Comparison of ENCODE assay signal across 7 mouse cellular contexts in the genomic region with DNA sequence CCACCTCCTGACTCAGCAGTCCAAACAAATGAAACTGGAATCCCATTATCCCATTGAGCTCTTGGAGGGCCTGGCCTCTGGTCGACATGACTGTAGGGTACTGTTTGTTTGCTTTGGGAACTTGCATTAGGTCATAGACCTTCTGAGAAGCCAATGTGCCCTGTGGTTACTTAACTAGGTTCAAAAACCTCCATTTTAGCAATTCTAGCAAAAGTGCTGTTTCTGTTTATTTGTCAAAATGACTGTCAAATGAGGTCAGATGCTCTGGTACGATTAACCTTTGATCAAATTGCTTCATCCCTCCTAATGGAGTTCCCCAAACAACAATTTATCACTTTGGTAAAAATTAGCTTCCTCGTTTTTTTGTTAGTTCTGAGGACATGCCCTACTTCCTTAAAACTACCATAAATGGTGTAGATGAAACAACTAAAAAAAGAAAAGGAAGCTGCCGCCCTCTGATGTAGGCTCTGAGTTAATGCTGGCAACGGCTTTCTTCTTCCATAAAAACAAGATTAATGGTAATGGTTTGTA. TPM values are rescaled to one million over a fixed set of nuclear protein-coding genes. Genes with fewer than 3 reads are reported as not detected.
DNase-seq lines count a peak whose midpoint lies in the region; ATAC-seq and TF ChIP-seq lines count a peak whose summit lies in the region.

No protein-coding gene starts in this region.

- DNase-seq in thymus, adult 2 months, result peak; percentile 30
- no peak for DNase-seq in thymus, postnatal 4 days
- peak; percentile 70 for DNase-seq in yolk sac, embryonic 10.5 days (ENCODE audit: low spot score)
- no peak for DNase-seq in gastrocnemius, adult 18-20 months (ENCODE audit: low spot score)
- no peak for DNase-seq in layer of hippocampus, postnatal 14 days (ENCODE audit: low spot score in 2 of 2)

- H3K9ac ChIP-seq in heart, embryonic 15.5 days, result no peak overlapping the region
- H3K9ac ChIP-seq in liver, embryonic 15.5 days, result peak overlapping the region; percentile 67

- H3K9me3 ChIP-seq in heart, embryonic 15.5 days (replicated peaks), result no peaks in the 10 kb centered on the region
- H3K9me3 ChIP-seq in liver, embryonic 15.5 days (replicated peaks), result no peaks in the 10 kb centered on the region

- no peak for TF ChIP-seq POLR2A in thymus, adult 2 months (IDR thresholded peaks at IDR 0.05; ENCODE audit: control insufficient read depth, extremely low read depth, insufficient read depth, low read length, poor library complexity)

- ATAC-seq in heart, embryonic 15.5 days (replicated peaks; ENCODE audit: insufficient number of reproducible peaks, insufficient read depth, low FRiP score, low read depth), result no peak
- no peak for ATAC-seq in liver, embryonic 15.5 days (ENCODE audit: insufficient read depth)

- H3K4me3 ChIP-seq in thymus, adult 2 months (ENCODE audit: control insufficient read depth, insufficient read depth, low read length), result no peak overlapping the region
- H3K4me3 ChIP-seq in heart, embryonic 15.5 days, result no peak overlapping the region
- peak overlapping the region; percentile 88 for H3K4me3 ChIP-seq in liver, embryonic 15.5 days (replicated peaks)

- no peaks in the 10 kb centered on the region for H3K27me3 ChIP-seq in thymus, adult 2 months (ENCODE audit: control insufficient read depth, insufficient read depth, low read length)
- no peaks in the 10 kb centered on the region for H3K27me3 ChIP-seq in heart, embryonic 15.5 days
- no peaks in the 10 kb centered on the region for H3K27me3 ChIP-seq in liver, embryonic 15.5 days

- 0 out of 2 replicates have a peak overlapping the region, but pooled peaks have one; percentile 45 for H3K27ac ChIP-seq in thymus, adult 2 months (ENCODE audit: control insufficient read depth, insufficient read depth, low read length)
- H3K27ac ChIP-seq in heart, embryonic 15.5 days, result peak overlapping the region; percentile 17; the same call in 1 of the 2 replicates
- peak overlapping the region; percentile 99 for H3K27ac ChIP-seq in liver, embryonic 15.5 days (replicated peaks)

- no peaks in the 10 kb centered on the region for H3K36me3 ChIP-seq in thymus, adult 2 months (ENCODE audit: control insufficient read depth, insufficient read depth, low read length)
- peaks cover 5% of the 10 kb centered on the region; the same call in 1 of the 2 replicates for H3K36me3 ChIP-seq in heart, embryonic 15.5 days
- H3K36me3 ChIP-seq in liver, embryonic 15.5 days (replicated peaks), result peaks cover 32% of the 10 kb centered on the region

- H3K4me1 ChIP-seq in thymus, adult 2 months (replicated peaks; ENCODE audit: control insufficient read depth, insufficient read depth, low read length), result peaks cover 33% of the 10 kb centered on the region
- peaks cover 36% of the 10 kb centered on the region for H3K4me1 ChIP-seq in heart, embryonic 15.5 days (replicated peaks)
- peaks cover 81% of the 10 kb centered on the region for H3K4me1 ChIP-seq in liver, embryonic 15.5 days (replicated peaks)

- 2% methylated on average over 5 of the region's 5 CpGs for WGBS in thymus, adult 2 months
- 43% methylated on average over 5 of the region's 5 CpGs for WGBS in heart, embryonic 15.5 days
- WGBS in liver, embryonic 15.5 days (ENCODE audit: insufficient replicate concordance), result 5% methylated on average over 5 of the region's 5 CpGs

- no peak for TF ChIP-seq CTCF in thymus, adult 2 months (IDR thresholded peaks at IDR 0.05; ENCODE audit: borderline replicate concordance, control insufficient read depth, extremely low read depth, insufficient read depth, low read length, poor library complexity)

- H3K4me2 ChIP-seq in heart, embryonic 15.5 days, result no peak overlapping the region
- peak overlapping the region; percentile 72 for H3K4me2 ChIP-seq in liver, embryonic 15.5 days

RNA-seq across cellular contexts. Expression of gene Gpx1, which starts 3.7 kb away (rescaled TPM):
- 800 and 899 TPM in 2 replicates for polyA plus RNA-seq in thymus, adult 2 months (2012; rRNA removed)
- polyA plus RNA-seq in heart, embryonic 15.5 days (2015; fragmentation: Nextera tagmentation; extraction: Ambion mirVana), result 746 and 792 TPM in 2 replicates
- 6,133 and 6,280 TPM in 2 replicates for polyA plus RNA-seq in liver, embryonic 15.5 days (2015; fragmentation: Nextera tagmentation; extraction: Ambion mirVana)
- total RNA-seq in gastrocnemius, adult 18-20 months (2021), result 10 to 100 TPM; 63.2 to 67.5 TPM
- 10 to 100 TPM; 67.3 to 68.7 TPM for total RNA-seq in layer of hippocampus, postnatal 14 days (2021)

RNA-seq across cellular contexts. Expression of gene Usp4, which starts 5.3 kb away (rescaled TPM):
- polyA plus RNA-seq in thymus, adult 2 months (2012; rRNA removed), result 100 and 104 TPM in 2 replicates
- 68.3 and 88.0 TPM in 2 replicates for polyA plus RNA-seq in heart, embryonic 15.5 days (2015; fragmentation: Nextera tagmentation; extraction: Ambion mirVana)
- 65.1 and 76.5 TPM in 2 replicates for polyA plus RNA-seq in liver, embryonic 15.5 days (2015; fragmentation: Nextera tagmentation; extraction: Ambion mirVana)
- total RNA-seq in gastrocnemius, adult 18-20 months (2021), result 10 to 100 TPM; 81.6 to 89.2 TPM
- total RNA-seq in layer of hippocampus, postnatal 14 days (2021), result 100 to 1,000 TPM; 111 to 121 TPM

RNA-seq across cellular contexts. Expression of gene Tcta, which starts 36.4 kb away (rescaled TPM):
- 31.1 and 43.4 TPM in 2 replicates for polyA plus RNA-seq in thymus, adult 2 months (2012; rRNA removed)
- polyA plus RNA-seq in heart, embryonic 15.5 days (2015; fragmentation: Nextera tagmentation; extraction: Ambion mirVana), result 31.6 and 34.9 TPM in 2 replicates
- 14.1 and 14.4 TPM in 2 replicates for polyA plus RNA-seq in liver, embryonic 15.5 days (2015; fragmentation: Nextera tagmentation; extraction: Ambion mirVana)
- 10 to 100 TPM; 28.0 to 35.6 TPM for total RNA-seq in gastrocnemius, adult 18-20 months (2021)
- 10 to 100 TPM; 45.3 to 46.8 TPM for total RNA-seq in layer of hippocampus, postnatal 14 days (2021)

RNA-seq across cellular contexts. Expression of gene Rhoa, which starts 36.4 kb away (rescaled TPM):
- polyA plus RNA-seq in thymus, adult 2 months (2012; rRNA removed), result 148 and 178 TPM in 2 replicates
- polyA plus RNA-seq in heart, embryonic 15.5 days (2015; fragmentation: Nextera tagmentation; extraction: Ambion mirVana), result 356 and 369 TPM in 2 replicates
- 190 and 202 TPM in 2 replicates for polyA plus RNA-seq in liver, embryonic 15.5 days (2015; fragmentation: Nextera tagmentation; extraction: Ambion mirVana)
- 100 to 1,000 TPM in 1 of 2 experiments, 10 to 100 TPM in 1; 91.8 to 111 TPM for total RNA-seq in gastrocnemius, adult 18-20 months (2021)
- total RNA-seq in layer of hippocampus, postnatal 14 days (2021), result 100 to 1,000 TPM; 189 to 198 TPM

RNA-seq across cellular contexts. Expression of gene Amt, which starts 45.7 kb away (rescaled TPM):
- 3.2 and 4.4 TPM in 2 replicates for polyA plus RNA-seq in thymus, adult 2 months (2012; rRNA removed)
- 8.2 and 9.1 TPM in 2 replicates for polyA plus RNA-seq in heart, embryonic 15.5 days (2015; fragmentation: Nextera tagmentation; extraction: Ambion mirVana)
- 11.9 and 13.3 TPM in 2 replicates for polyA plus RNA-seq in liver, embryonic 15.5 days (2015; fragmentation: Nextera tagmentation; extraction: Ambion mirVana)
- total RNA-seq in gastrocnemius, adult 18-20 months (2021), result 1 to 10 TPM in 1 of 2 experiments, under 1 TPM in 1; 0.83 to 1.0 TPM
- 10 to 100 TPM; 27.1 to 27.9 TPM for total RNA-seq in layer of hippocampus, postnatal 14 days (2021)

Comparison
In these comparisons a context has a peak if more than half of its experiments do, and no peak if none do; other contexts are left out.
1. DNase-seq: peak in thymus, adult 2 months (single experiment) and yolk sac, embryonic 10.5 days (single experiment); none in thymus, postnatal 4 days (single experiment), gastrocnemius, adult 18-20 months (single experiment) and layer of hippocampus, postnatal 14 days (0 of 2).
2. H3K27ac ChIP-seq: peak in every context shown above with its lines; median percentile 99 in liver, embryonic 15.5 days; 45 in thymus, adult 2 months; 17 in heart, embryonic 15.5 days.